Mouse (Mus musculus) adipocyte (in vitro differentiated cells): ENCODE data around the gene Ier5.

Source experiments
- DNase-seq: peaks from one replicate; pipeline ENCODE4 v3.0.0-alpha.2; 2016; ENCODE audit warnings: low spot score

Gene Ier5

DNA sequence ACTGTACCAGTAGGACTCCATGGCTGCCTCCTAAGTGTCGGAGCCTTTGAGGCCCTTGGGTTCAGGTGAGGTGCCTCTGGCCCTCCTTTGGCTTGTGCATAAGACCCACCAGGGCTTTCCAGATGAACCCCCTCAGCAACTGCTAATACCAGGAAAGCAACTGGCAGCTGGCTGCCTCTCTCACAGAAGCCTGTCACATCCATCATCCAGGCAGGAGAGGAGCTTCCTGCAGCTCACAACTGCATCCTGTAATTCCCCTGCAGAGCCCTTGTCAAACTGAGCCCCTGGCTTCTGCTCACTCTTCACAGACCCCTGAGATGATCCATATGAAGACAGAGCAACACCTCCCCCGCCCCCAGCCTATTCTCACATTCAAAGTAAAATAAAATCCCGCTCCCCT lies 21.8 kb downstream of the Ier5 start:
- DNase-seq, result no peak

DNA sequence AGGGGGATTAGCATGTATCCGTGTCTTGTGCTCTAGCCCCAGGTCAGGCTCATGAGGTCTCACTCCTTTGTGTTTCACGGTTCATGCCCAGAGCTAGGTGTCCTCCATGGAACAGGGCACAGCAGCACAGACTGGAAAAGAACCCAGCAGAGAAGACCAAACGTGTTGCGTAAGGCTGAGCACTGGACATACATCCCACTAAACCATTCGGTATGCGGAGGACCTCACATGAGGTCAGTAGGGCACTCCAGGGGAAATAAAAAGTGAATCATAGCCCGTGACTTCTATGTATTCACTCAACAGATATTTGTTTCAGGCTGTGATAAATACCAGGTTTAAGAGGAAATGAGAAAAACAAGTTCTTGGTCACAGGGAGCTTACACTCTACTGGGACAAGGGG lies 23.6 kb downstream of the Ier5 start:
- DNase-seq, result peak; percentile 39

GRCm38 (mm10) chr1:155074856-155075255 lies 24.6 kb downstream of the Ier5 start:
- DNase-seq, result peak; percentile 93

DNA sequence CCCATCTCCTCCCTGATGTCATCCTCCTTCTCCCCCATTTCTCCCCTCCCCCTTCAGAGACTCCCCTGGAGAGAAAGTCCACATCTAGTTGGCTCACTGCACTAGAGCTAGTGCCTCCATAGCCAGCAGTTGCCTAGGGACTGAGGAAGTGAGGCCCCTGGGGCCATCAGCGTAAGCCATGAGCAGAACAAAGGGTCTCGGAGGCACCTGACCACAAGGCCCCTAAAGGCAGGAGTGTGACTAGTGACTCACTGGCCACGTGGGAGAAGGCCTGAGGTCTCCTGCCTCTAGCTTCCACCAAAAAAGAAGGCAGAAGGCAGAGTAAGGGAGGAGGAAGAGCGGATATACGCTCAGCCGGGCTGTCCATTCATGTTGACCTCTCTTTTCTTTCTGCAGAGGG lies 25.5 kb downstream of the Ier5 start:
- DNase-seq, result no peak

DNA sequence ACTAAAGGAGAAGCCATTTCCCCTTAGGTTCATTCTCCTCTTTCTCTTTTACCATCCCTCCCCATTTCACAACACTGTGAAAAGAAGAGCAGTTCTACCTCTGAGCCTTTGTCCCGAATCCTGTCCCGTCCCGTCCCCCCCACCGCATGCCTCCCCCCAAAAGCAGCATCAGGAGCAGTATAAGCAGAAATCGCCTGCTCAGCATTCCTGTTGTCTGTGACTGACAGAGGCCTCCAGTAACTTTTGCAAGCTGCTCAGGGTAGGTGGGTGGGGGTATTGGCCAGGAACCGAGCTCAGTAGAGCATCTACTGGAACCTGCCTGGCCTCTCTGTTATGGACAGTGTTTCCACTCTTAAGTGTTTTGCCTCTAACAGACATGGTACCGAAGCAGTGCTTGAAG lies 26.3 kb downstream of the Ier5 start:
- no peak for DNase-seq

DNA sequence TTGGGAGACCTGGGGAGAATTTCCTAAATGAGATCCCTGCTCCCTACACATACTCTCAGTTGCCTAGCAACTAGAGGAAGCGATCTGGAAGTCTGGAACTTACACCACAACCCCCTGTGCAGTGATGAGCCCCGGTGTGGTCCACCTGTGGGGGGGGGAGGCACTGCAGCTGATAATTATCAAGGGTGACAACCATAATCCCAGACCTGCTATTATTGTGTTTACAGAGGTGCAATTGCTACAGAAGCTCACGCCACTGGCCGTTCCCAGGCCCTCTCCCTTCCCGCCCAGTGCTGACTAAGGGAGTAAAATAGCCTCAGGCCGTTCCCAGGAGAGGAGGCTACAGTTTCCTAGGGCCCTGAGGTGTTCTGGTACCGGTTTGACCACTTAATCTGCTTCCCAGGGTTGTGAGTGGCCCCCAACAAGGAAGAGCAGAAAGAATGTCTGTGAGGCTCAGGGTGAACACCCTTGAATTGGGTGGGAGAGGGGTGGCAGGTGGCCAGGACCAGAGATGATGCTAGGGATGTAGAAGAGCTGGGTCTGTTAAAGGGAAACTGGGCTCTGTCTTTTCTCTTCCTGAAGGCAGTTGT lies 28.1 kb downstream of the Ier5 start:
- no peak for DNase-seq

- no peak for DNase-seq
Observed at GRCm38 (mm10) chr1:155070561-155071286, 28.7 kb downstream of the Ier5 start.

GRCm38 (mm10) chr1:155069696-155070095 lies 29.7 kb downstream of the Ier5 start:
- DNase-seq, result no peak

- DNase-seq, result peak; percentile 51
Observed at GRCm38 (mm10) chr1:155066196-155066595, 33.2 kb downstream of the Ier5 start.

DNA sequence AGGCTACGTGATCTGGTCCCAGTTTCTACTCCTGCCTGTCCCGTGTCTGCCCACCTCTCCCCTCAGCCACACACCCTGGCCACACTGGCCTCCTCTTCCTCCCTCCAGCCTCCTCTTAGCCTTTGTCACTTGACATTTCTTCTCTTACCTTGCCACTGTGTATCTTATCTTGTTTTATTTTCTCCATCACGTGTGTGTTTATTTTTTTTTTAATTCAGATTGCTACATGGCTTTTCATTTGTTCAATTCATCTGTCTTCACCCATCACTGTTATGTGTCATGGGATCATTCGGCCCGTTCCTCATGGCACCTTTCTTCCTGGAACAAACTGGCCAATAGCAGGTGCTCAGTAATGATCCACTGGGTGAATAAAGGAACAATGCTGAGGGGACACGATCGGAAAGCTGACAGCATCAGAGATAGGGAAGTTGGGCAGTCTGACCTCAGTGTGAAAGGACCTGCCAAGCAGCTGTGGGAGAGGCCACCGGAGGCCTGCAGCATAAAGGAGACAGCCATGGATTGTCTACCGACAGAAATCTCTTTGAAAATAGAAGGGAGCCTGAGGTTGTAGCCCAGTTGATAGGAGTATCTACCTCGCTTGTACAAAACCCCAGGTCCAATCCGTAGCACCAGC lies 34.3 kb downstream of the Ier5 start:
- DNase-seq, result no peak

- DNase-seq, result no peak
Observed at GRCm38 (mm10) chr1:155064649-155065048, 34.8 kb downstream of the Ier5 start.

- peak; percentile 75 for DNase-seq
Observed at GRCm38 (mm10) chr1:155064111-155064510, 35.3 kb downstream of the Ier5 start.

DNA sequence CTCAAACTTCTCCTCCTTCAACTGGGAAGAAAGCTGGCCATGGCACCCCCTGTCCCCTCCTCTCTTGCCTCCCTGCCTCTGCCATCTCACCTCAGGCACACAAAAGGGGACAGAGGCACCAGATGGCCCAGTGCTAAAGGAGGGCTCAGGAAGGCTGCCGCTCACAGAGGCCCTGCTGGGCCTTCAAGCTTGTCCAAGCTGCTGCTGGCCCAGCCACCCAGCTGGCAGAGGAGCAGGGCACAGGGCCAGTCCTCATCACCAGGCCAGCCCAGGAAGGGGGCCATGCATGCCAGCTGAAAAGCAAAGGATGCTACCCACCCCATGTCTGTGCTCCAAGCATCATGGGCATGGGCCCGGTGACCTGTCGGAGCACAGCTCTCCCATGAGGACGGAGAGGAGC lies 36.5 kb downstream of the Ier5 start:
- peak; percentile 55 for DNase-seq

GRCm38 (mm10) chr1:155062057-155062456 lies 37.4 kb downstream of the Ier5 start:
- no peak for DNase-seq

- no peak for DNase-seq
Observed at GRCm38 (mm10) chr1:155060832-155061801, 38.3 kb downstream of the Ier5 start.

- no peak for DNase-seq
Observed at GRCm38 (mm10) chr1:155060261-155060660, 39.2 kb downstream of the Ier5 start.

- DNase-seq, result no peak
Observed at GRCm38 (mm10) chr1:155059505-155059904, 39.9 kb downstream of the Ier5 start.

- DNase-seq, result no peak
Observed at GRCm38 (mm10) chr1:155058099-155059012, 41.1 kb downstream of the Ier5 start.

GRCm38 (mm10) chr1:155056166-155056565 lies 43.3 kb downstream of the Ier5 start:
- DNase-seq, result no peak

DNA sequence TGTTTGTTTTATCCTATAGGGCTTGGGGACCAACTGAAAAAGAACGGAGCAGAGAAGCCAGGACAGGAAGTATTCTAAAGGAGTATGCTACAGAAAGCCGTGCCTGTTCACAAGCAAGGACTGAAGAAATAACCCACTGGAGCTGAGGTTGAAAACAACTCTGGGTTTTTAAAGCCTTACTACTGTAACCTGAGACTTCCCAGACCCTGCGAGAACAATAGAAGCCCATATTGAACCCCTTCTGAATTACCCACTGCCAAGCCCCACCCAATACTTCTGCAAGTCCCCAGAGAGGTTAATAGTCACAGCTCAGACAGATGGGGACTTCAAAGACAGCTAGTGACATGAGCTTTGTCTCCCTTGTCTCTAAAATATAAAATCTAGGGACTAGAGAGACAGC lies 44.4 kb downstream of the Ier5 start:
- no peak for DNase-seq

GRCm38 (mm10) chr1:155054366-155054965 lies 45.0 kb downstream of the Ier5 start:
- no peak for DNase-seq
